Mouse (Mus musculus) effector memory CD4-positive, alpha-beta T cell, adult 5 months (primary cell): ENCODE data around the gene Rbfox1. TPM values are rescaled to one million over a fixed set of nuclear protein-coding genes. Genes with fewer than 3 reads are reported as not detected.

Experiments used
- polyA plus RNA-seq: library from polyadenylated mRNA; unstranded; fragments of 100-300 nt; shearing (Covaris generic); gene quantifications from one replicate; pipeline ENCODE4 v1.2.1, GENCODE M21; 2017

Rbfox1 gene
- not detected for polyA plus RNA-seq

GRCm38 (mm10) chr16:5884746-5885689 is at the start of gene Rbfox1:
TSS of gene Rbfox1 (plus strand) at chr16:5885355.

